Mouse (Mus musculus) kidney, adult 2 months (tissue): ENCODE data around the gene Gbp9. TPM values are rescaled to one million over a fixed set of nuclear protein-coding genes. Genes with fewer than 3 reads are reported as not detected.
A peak's percentile ranks its signal among the peaks of the same experiment; 100 is the strongest.
"Not testable (repeated sequence)": the region's sequence is repeated elsewhere in the genome, so short reads cannot be mapped to it uniquely, and the experiment has no call there.

ENCODE experiments used
- DNase-seq: peaks from one replicate; pipeline ENCODE4 v3.0.0; 2021
- H3K27ac ChIP-seq: fragments of 200-500 bp; 2 replicates; pipeline ENCODE4 v1.5.1; 2012; ENCODE audit warnings: low read depth, low read length, control low read depth, inconsistent platforms; ENCODE audit not compliant: insufficient read depth
- H3K27me3 ChIP-seq: fragments of 200-500 bp; replicated peaks from 2 replicates; pipeline ENCODE4 v1.6.1; 2012; ENCODE audit warnings: mild to moderate bottlenecking, moderate library complexity, low read length, inconsistent platforms; ENCODE audit not compliant: control insufficient read depth, insufficient read depth
- H3K36me3 ChIP-seq: fragments of 200-500 bp; 2 replicates; pipeline ENCODE4 v1.6.1; 2012; ENCODE audit warnings: mild to moderate bottlenecking, moderate library complexity, low read length, inconsistent platforms; ENCODE audit not compliant: control insufficient read depth, insufficient read depth
- H3K4me1 ChIP-seq: fragments of 200-500 bp; 2 replicates; pipeline ENCODE4 v1.6.1; 2011; ENCODE audit warnings: low read length; ENCODE audit not compliant: control insufficient read depth, insufficient read depth
- H3K4me3 ChIP-seq: fragments of 200-500 bp; 2 replicates; pipeline ENCODE4 v1.5.1; 2011; ENCODE audit warnings: mild to moderate bottlenecking, low read depth, low read length, control low read depth; ENCODE audit not compliant: insufficient read depth
- CTCF ChIP-seq: fragments of 200-500 bp; conservative IDR thresholded peaks from 2 replicates; pipeline ENCODE4 v1.5.1; 2011; ENCODE audit warnings: low read depth, mild to moderate bottlenecking, control low read depth, low read length, moderate library complexity, mixed read lengths; ENCODE audit not compliant: insufficient read depth, insufficient read length
- POLR2A ChIP-seq: fragments of 200-500 bp; IDR thresholded peaks from one replicate; pipeline ENCODE4 v1.6.1; 2011; ENCODE audit warnings: low read depth, low read length, control low read depth
- WGBS: fragments of 180-500 bp; shearing (Covaris S2); methylation state at CpG from one replicate; pipeline ENCODE4 v1.1.7; 2018; 5-methylcytosine and 5-hydroxymethylcytosine counted together
- polyA plus RNA-seq: library from polyadenylated mRNA; depleted of rRNA; stranded (reverse); fragments of >200 nt; gene quantifications from 2 replicates; pipeline ENCODE4 v1.2.3, GENCODE M21; 2012; rRNA removed

Gbp9 gene
- polyA plus RNA-seq: 3.6 and 5.4 TPM in 2 replicates

DNA sequence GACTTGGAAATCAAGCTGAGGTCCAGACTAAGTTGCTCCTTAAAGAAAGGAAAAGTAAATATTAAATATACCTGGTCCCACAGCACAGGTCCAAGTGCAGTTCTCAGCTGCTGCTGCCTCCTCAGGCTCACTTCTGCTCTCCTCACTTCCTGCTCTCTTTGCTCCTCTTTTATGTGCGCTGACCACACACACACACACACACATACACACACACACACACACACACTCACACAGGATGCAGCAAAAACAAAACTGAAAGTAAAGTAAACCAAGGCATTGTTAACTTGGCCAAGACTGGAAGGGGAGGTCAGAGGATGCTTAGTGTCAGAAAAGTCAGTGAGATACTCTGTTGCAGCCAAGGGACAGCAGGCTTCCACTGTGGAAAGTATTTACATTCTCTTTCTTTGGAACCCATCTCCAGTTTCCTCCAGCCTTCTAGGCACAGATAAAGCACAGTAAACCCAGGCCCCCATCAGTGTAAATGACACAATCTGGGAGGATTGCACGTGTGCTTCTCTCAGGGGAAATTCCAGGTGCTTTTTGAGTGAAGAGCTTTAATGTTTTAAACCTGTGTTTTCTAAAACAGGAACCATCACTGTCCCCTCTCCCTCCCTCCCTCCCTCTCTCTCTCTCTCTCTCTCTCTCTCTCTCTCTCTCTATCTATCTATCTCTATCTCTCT lies at the start of gene Gbp9, which contains the start of the genes Gbp8 and Gbp4:
Gene Gbp9 (minus strand): TSS at position 131 of the 680 bp plus-strand sequence.
Gene Gbp8 (minus strand): TSS at position 132 of the 680 bp plus-strand sequence.
Gene Gbp4 (minus strand): TSS at position 178 of the 680 bp plus-strand sequence.
- peak; percentile 68 for DNase-seq
- H3K36me3 ChIP-seq: not testable (repeated sequence)
- H3K27ac ChIP-seq: 0 out of 2 replicates have a peak within 1 kb of the TSS, but pooled peaks have one; percentile 34

DNA sequence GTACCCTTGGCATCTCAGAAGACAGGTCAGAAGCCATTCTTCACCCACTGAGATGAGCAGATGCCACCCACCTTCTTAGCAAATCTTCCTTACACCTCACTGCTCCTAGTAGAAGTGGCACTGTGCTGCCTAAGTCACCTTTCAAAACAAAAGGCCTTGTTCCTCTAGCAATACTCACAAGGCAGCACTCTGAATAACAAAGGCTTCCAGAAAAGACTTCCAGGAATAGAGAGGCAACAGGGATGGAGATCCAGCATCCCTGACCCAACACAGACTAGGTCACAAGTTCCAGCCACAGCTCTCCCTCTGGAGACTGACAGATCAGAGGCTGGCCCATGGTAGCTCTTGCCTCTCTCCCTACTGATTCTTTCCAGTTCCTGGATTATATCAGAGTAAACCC lies 42.1 kb upstream of the Gbp9 start:
- H3K36me3 ChIP-seq: no peaks in the 10 kb centered on the region
- DNase-seq: no peak
- no peaks in the 10 kb centered on the region for H3K27me3 ChIP-seq
- no peak overlapping the region for H3K27ac ChIP-seq
- no peaks in the 10 kb centered on the region for H3K4me1 ChIP-seq
- no peak for TF ChIP-seq POLR2A
- no peak for TF ChIP-seq CTCF
- H3K4me3 ChIP-seq: no peak overlapping the region

More for the DNA sequence above, at the start of gene Gbp9, which contains the start of the genes Gbp8 and Gbp4:
- not testable (repeated sequence) for H3K4me1 ChIP-seq, H3K27me3 ChIP-seq
- 6% methylated on average over 2 of the region's 2 CpGs for WGBS
- H3K4me3 ChIP-seq: peak within 1 kb of the TSS; percentile 47; the same call in 1 of the 2 replicates

- H3K4me3 ChIP-seq: no peak overlapping the region
- no peak for DNase-seq
- H3K27me3 ChIP-seq: no peaks in the 10 kb centered on the region
- TF ChIP-seq POLR2A: no peak
- TF ChIP-seq CTCF: no peak
- no peak overlapping the region for H3K27ac ChIP-seq
- 82% methylated on average over 5 of the region's 5 CpGs for WGBS
- no peaks in the 10 kb centered on the region for H3K36me3 ChIP-seq
- no peaks in the 10 kb centered on the region for H3K4me1 ChIP-seq
Measured at GRCm38 (mm10) chr5:105156582-105156981, 17.2 kb upstream of the Gbp9 start.

- DNase-seq: no peak
- Histone ChIP-seq H3K36me3 (no peaks in the 10 kb centered on the region), H3K27ac (no peak overlapping the region), H3K27me3 (no peaks in the 10 kb centered on the region), H3K4me3 (no peak overlapping the region), H3K4me1 (no peaks in the 10 kb centered on the region)
- no peak for TF ChIP-seq POLR2A
- no peak for TF ChIP-seq CTCF
Measured at GRCm38 (mm10) chr5:105154049-105154448, 14.7 kb upstream of the Gbp9 start.

DNA sequence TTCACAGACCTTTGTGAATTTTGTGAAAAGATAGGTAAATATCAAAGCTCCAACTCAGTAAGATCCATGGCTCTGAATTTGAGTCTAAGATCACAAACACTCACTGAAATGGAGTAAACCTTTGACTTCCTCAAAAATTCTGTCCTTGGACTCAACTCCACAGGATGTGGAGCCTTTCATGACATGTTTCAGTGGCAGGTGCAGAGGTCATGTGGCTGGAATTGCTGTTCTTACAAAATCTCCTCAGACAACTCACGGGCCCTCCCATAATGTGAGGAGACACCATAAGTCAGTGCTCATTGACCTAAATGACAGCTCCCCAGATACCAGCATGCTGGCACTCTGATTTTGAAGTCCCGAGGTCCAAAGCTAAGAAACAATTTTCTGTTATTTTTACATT lies 8.7 kb upstream of the Gbp9 start:
- DNase-seq, H3K27ac ChIP-seq, H3K36me3 ChIP-seq, H3K27me3 ChIP-seq, H3K4me3 ChIP-seq, H3K4me1 ChIP-seq: not testable (repeated sequence)
- 39% methylated on average over 2 of the region's 2 CpGs for WGBS

GRCm38 (mm10) chr5:105146447-105146846 lies 7.1 kb upstream of the Gbp9 start:
- peak; percentile 72 for DNase-seq

DNA sequence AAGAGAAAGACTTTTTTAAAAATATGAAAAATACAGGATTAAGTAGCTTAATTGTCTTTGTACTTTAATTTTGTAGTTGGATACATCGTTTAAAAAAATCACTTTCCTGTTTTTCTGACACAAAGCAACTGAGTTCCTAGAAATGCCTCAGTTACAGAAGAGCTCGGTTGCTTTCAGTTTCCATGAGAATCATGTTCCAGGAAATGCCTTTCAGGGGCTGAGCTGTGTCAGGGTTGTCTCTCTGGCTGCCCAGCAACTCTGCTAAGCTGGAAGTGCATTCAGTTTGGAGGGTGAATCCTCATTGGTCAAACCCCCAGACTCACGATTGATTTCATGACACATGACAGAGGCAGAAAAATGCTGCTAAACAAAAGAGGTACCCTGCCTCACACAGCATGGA lies 6.4 kb upstream of the Gbp9 start:
- WGBS: 27% methylated on average over 3 of the region's 3 CpGs
- peak; percentile 68 for DNase-seq
- H3K4me3 ChIP-seq, H3K4me1 ChIP-seq, H3K27me3 ChIP-seq, H3K36me3 ChIP-seq: not testable (repeated sequence)
- peak overlapping the region; percentile 93 for H3K27ac ChIP-seq

More at GRCm38 (mm10) chr5:105146447-105146846, 7.1 kb upstream of the Gbp9 start:
- Histone ChIP-seq H3K27ac (peak overlapping the region; percentile 77), H3K36me3 (no peaks in the 10 kb centered on the region), H3K4me1 (no peaks in the 10 kb centered on the region), H3K27me3 (no peaks in the 10 kb centered on the region), H3K4me3 (no peak overlapping the region)
- no peak for TF ChIP-seq POLR2A
- no peak for TF ChIP-seq CTCF

GRCm38 (mm10) chr5:105140089-105140810 lies 911 bp upstream of the Gbp9 start:
- not testable (repeated sequence) for H3K27me3 ChIP-seq, H3K27ac ChIP-seq, DNase-seq, H3K4me3 ChIP-seq, H3K36me3 ChIP-seq, H3K4me1 ChIP-seq
- 69% methylated on average over 2 of the region's 2 CpGs for WGBS
